Mouse (Mus musculus) MEL (cell line): Measurements from ENCODE around the gene Ltbp3. TPM values are rescaled to one million over a fixed set of nuclear protein-coding genes. Genes with fewer than 3 reads are reported as not detected.

Experiments used
- DNase-seq: peaks from one replicate; pipeline ENCODE4 v3.0.0; 2011; ENCODE audit warnings: low read depth, low spot score
- H3K27ac ChIP-seq: 2 replicates; pipeline ENCODE4 v1.5.1; 2012; ENCODE audit warnings: low read depth, mild to moderate bottlenecking, control low read depth, low read length, moderate library complexity; ENCODE audit not compliant: control insufficient read depth
- H3K27me3 ChIP-seq, 2 experiments: fragments of 150-350 bp in 1 of 2; sonication (generic) in 1 of 2; 2 replicates each; pipeline ENCODE4 v1.6.1; 2012; ENCODE audit warnings: low read length in 2 of 2, mild to moderate bottlenecking in 2 of 2, improper control_type of control experiment in 1 of 2, moderate library complexity in 1 of 2; ENCODE audit not compliant: insufficient read depth in 2 of 2, control insufficient read depth in 1 of 2
- H3K36me3 ChIP-seq, 2 experiments: 2 replicates each; pipeline ENCODE4 v1.6.1; 2012 to 2014; ENCODE audit warnings: low read length in 2 of 2, improper control_type of control experiment in 1 of 2, inconsistent platforms in 1 of 2, mild to moderate bottlenecking in 1 of 2; ENCODE audit not compliant: insufficient read depth in 2 of 2, control insufficient read depth in 1 of 2
- H3K4me1 ChIP-seq, 2 experiments: fragments of 150-350 bp in 1 of 2; sonication (generic) in 1 of 2; 2 replicates each; pipeline ENCODE4 v1.6.1; 2012; ENCODE audit warnings: low read length in 2 of 2, improper control_type of control experiment in 1 of 2, mild to moderate bottlenecking in 1 of 2; ENCODE audit not compliant: insufficient read depth in 2 of 2, control insufficient read depth in 1 of 2
- H3K4me3 ChIP-seq, 2 experiments: fragments of 150-350 bp in 1 of 2; sonication (generic) in 1 of 2; 2 replicates each; pipeline ENCODE4 v1.5.1; 2012; ENCODE audit warnings: low read depth in 2 of 2, low read length in 2 of 2, mild to moderate bottlenecking in 2 of 2, moderate library complexity in 2 of 2, control low read depth in 1 of 2, improper control_type of control experiment in 1 of 2; ENCODE audit not compliant: control insufficient read depth in 1 of 2, insufficient read depth in 1 of 2
- H3K79me2 ChIP-seq: 2 replicates; pipeline ENCODE4 v1.6.1; 2012; ENCODE audit warnings: mild to moderate bottlenecking, low read length, moderate library complexity; ENCODE audit not compliant: control insufficient read depth, poor library complexity, insufficient read depth
- H3K9ac ChIP-seq: 2 replicates; pipeline ENCODE4 v1.6.1; 2012; ENCODE audit warnings: low read depth, mild to moderate bottlenecking, control low read depth, low read length, moderate library complexity; ENCODE audit not compliant: control insufficient read depth, poor library complexity, severe bottlenecking
- H3K9me3 ChIP-seq: fragments of 150-350 bp; sonication (generic); replicated peaks from 2 replicates; pipeline ENCODE4 v1.6.1; 2012; ENCODE audit warnings: mild to moderate bottlenecking, low read length, improper control_type of control experiment, moderate library complexity; ENCODE audit not compliant: insufficient read depth
- BHLHE40 ChIP-seq: IDR thresholded peaks from 2 replicates; pipeline ENCODE4 v1.6.1; 2012; ENCODE audit warnings: low read depth, mild to moderate bottlenecking, inconsistent platforms, low read length, improper control_type of control experiment, borderline replicate concordance
- CHD1 ChIP-seq: IDR thresholded peaks from 2 replicates; pipeline ENCODE4 v1.6.1; 2012; ENCODE audit warnings: low read depth, mild to moderate bottlenecking, inconsistent platforms, low read length, improper control_type of control experiment
- CHD2 ChIP-seq: IDR thresholded peaks from 2 replicates; pipeline ENCODE4 v1.6.1; 2011; ENCODE audit warnings: low read length, improper control_type of control experiment
- CTCF ChIP-seq, 3 experiments: IDR thresholded peaks in 2 of 3; conservative IDR thresholded peaks in 1 of 3; 2 replicates each; pipeline ENCODE4 v1.5.1; 2011 to 2012; ENCODE audit warnings: low read length in 3 of 3, low read depth in 2 of 3, mild to moderate bottlenecking in 2 of 3, improper control_type of control experiment in 1 of 3, inconsistent platforms in 1 of 3, mixed read lengths in 1 of 3, moderate library complexity in 1 of 3; ENCODE audit not compliant: control insufficient read depth in 1 of 3, insufficient read depth in 1 of 3, poor library complexity in 1 of 3, severe bottlenecking in 1 of 3
- E2F4 ChIP-seq: IDR thresholded peaks from 2 replicates; pipeline ENCODE4 v1.6.1; 2011; ENCODE audit warnings: low read depth, low read length, improper control_type of control experiment, borderline replicate concordance
- ELF1 ChIP-seq: IDR thresholded peaks from 2 replicates; pipeline ENCODE4 v1.6.1; 2014; ENCODE audit warnings: low read depth, mild to moderate bottlenecking, inconsistent platforms, low read length, improper control_type of control experiment, moderate library complexity
- EP300 ChIP-seq, 2 experiments: IDR thresholded peaks; 2 replicates each; pipeline ENCODE4 v1.6.1; 2011; ENCODE audit warnings: improper control_type of control experiment in 2 of 2, low read length in 2 of 2, low read depth in 1 of 2, mild to moderate bottlenecking in 1 of 2
- ETS1 ChIP-seq: IDR thresholded peaks from 2 replicates; pipeline ENCODE4 v1.6.1; 2012; ENCODE audit warnings: low read depth, mild to moderate bottlenecking, inconsistent platforms, low read length, improper control_type of control experiment, moderate library complexity
- GATA1 ChIP-seq: IDR thresholded peaks from 2 replicates; pipeline ENCODE4 v1.6.1; 2011; ENCODE audit warnings: low read depth, low read length, improper control_type of control experiment
- HCFC1 ChIP-seq: IDR thresholded peaks from 2 replicates; pipeline ENCODE4 v1.6.1; 2012; ENCODE audit warnings: low read depth, mild to moderate bottlenecking, inconsistent platforms, low read length, improper control_type of control experiment, moderate library complexity
- JUND ChIP-seq: IDR thresholded peaks from 2 replicates; pipeline ENCODE4 v1.6.1; 2011; ENCODE audit warnings: low read depth, mild to moderate bottlenecking, improper control_type of control experiment, low read length
- KAT2A ChIP-seq: conservative IDR thresholded peaks from 2 replicates; pipeline ENCODE4 v1.6.1; 2012; ENCODE audit warnings: low read depth, low read length, improper control_type of control experiment, inconsistent platforms
- MAX ChIP-seq: IDR thresholded peaks from 2 replicates; pipeline ENCODE4 v1.6.1; 2011; ENCODE audit warnings: low read length, improper control_type of control experiment
- MAZ ChIP-seq: IDR thresholded peaks from 2 replicates; pipeline ENCODE4 v1.6.1; 2012; ENCODE audit warnings: low read depth, mild to moderate bottlenecking, inconsistent platforms, low read length, improper control_type of control experiment
- MXI1 ChIP-seq: IDR thresholded peaks from 2 replicates; pipeline ENCODE4 v1.6.1; 2011; ENCODE audit warnings: mild to moderate bottlenecking, low read depth, low read length, improper control_type of control experiment
- MYB ChIP-seq: IDR thresholded peaks from 2 replicates; pipeline ENCODE4 v1.6.1; 2011; ENCODE audit warnings: mild to moderate bottlenecking, low read depth, low read length, improper control_type of control experiment
- MYC ChIP-seq: IDR thresholded peaks from 2 replicates; pipeline ENCODE4 v1.6.1; 2011; ENCODE audit warnings: low read depth, mild to moderate bottlenecking, low read length, improper control_type of control experiment, moderate library complexity
- NELFE ChIP-seq: IDR thresholded peaks from 2 replicates; pipeline ENCODE4 v1.6.1; 2011; ENCODE audit warnings: low read depth, low read length, improper control_type of control experiment
- NRF1 ChIP-seq: IDR thresholded peaks from 2 replicates; pipeline ENCODE4 v1.6.1; 2014; ENCODE audit warnings: low read depth, mild to moderate bottlenecking, inconsistent platforms, low read length, improper control_type of control experiment, moderate library complexity; ENCODE audit not compliant: poor library complexity, insufficient read depth, severe bottlenecking
- POLR2A ChIP-seq, 2 experiments: IDR thresholded peaks; 2 replicates each; pipeline ENCODE4 v1.6.1; 2011 to 2012; ENCODE audit warnings: low read length in 2 of 2, mild to moderate bottlenecking in 2 of 2, control low read depth in 1 of 2, improper control_type of control experiment in 1 of 2, low read depth in 1 of 2, moderate library complexity in 1 of 2; ENCODE audit not compliant: control insufficient read depth in 1 of 2, insufficient read depth in 1 of 2, poor library complexity in 1 of 2
- POLR2AphosphoS2 ChIP-seq: IDR thresholded peaks from 2 replicates; pipeline ENCODE4 v1.6.1; 2011; ENCODE audit warnings: low read length, improper control_type of control experiment
- POLR2AphosphoS5 ChIP-seq: IDR thresholded peaks from 2 replicates; pipeline ENCODE4 v1.6.1; 2012; ENCODE audit warnings: low read depth, borderline replicate concordance, mild to moderate bottlenecking, inconsistent platforms, low read length, moderate library complexity, mixed read lengths
- RAD21 ChIP-seq: IDR thresholded peaks from 2 replicates; pipeline ENCODE4 v1.6.1; 2011; ENCODE audit warnings: mild to moderate bottlenecking, low read depth, low read length, improper control_type of control experiment
- RCOR1 ChIP-seq: IDR thresholded peaks from 2 replicates; pipeline ENCODE4 v1.6.1; 2012; ENCODE audit warnings: low read depth, mild to moderate bottlenecking, inconsistent platforms, low read length, improper control_type of control experiment
- SIN3A ChIP-seq: IDR thresholded peaks from 2 replicates; pipeline ENCODE4 v1.6.1; 2012; ENCODE audit warnings: low read length, improper control_type of control experiment, inconsistent platforms
- SMC3 ChIP-seq: IDR thresholded peaks from 2 replicates; pipeline ENCODE4 v1.6.1; 2011; ENCODE audit warnings: low read depth, low read length, improper control_type of control experiment
- TAL1 ChIP-seq: IDR thresholded peaks from 2 replicates; pipeline ENCODE4 v1.6.1; 2012; ENCODE audit warnings: mild to moderate bottlenecking, inconsistent platforms, low read length, moderate library complexity, mixed read lengths
- TBP ChIP-seq: IDR thresholded peaks from 2 replicates; pipeline ENCODE4 v1.8.0; 2011; ENCODE audit warnings: low read depth, low read length, improper control_type of control experiment
- TCF12 ChIP-seq: IDR thresholded peaks from 2 replicates; pipeline ENCODE4 v1.6.1; 2014; ENCODE audit warnings: low read depth, mild to moderate bottlenecking, inconsistent platforms, low read length, improper control_type of control experiment, moderate library complexity
- UBTF ChIP-seq: IDR thresholded peaks from 2 replicates; pipeline ENCODE4 v1.6.1; 2012; ENCODE audit warnings: low read depth, mild to moderate bottlenecking, inconsistent platforms, low read length, improper control_type of control experiment, moderate library complexity, borderline replicate concordance; ENCODE audit not compliant: insufficient read depth
- USF1 ChIP-seq: IDR thresholded peaks from 2 replicates; pipeline ENCODE4 v1.6.1; 2014; ENCODE audit warnings: low read depth, mild to moderate bottlenecking, inconsistent platforms, low read length, improper control_type of control experiment, moderate library complexity
- USF2 ChIP-seq, 2 experiments: IDR thresholded peaks; 2 replicates each; pipeline ENCODE4 v1.6.1; 2011 to 2012; ENCODE audit warnings: improper control_type of control experiment in 2 of 2, low read length in 2 of 2, borderline replicate concordance in 1 of 2, inconsistent platforms in 1 of 2, low read depth in 1 of 2, mild to moderate bottlenecking in 1 of 2; ENCODE audit not compliant: insufficient read depth in 1 of 2
- ZC3H11A ChIP-seq: IDR thresholded peaks from 2 replicates; pipeline ENCODE4 v1.6.1; 2012; ENCODE audit warnings: low read depth, mild to moderate bottlenecking, inconsistent platforms, low read length, improper control_type of control experiment
- ZKSCAN1 ChIP-seq: IDR thresholded peaks from 2 replicates; pipeline ENCODE4 v1.6.1; 2012; ENCODE audit warnings: low read depth, mild to moderate bottlenecking, inconsistent platforms, low read length, improper control_type of control experiment, moderate library complexity
- ZMIZ1 ChIP-seq: IDR thresholded peaks from 2 replicates; pipeline ENCODE4 v1.6.1; 2012; ENCODE audit warnings: low read depth, mild to moderate bottlenecking, inconsistent platforms, low read length, improper control_type of control experiment, moderate library complexity
- ZNF384 ChIP-seq: IDR thresholded peaks from 2 replicates; pipeline ENCODE4 v1.6.1; 2012; ENCODE audit warnings: low read depth, mild to moderate bottlenecking, inconsistent platforms, low read length, improper control_type of control experiment
- polyA plus RNA-seq, 2 experiments: library from polyadenylated mRNA; stranded (reverse) in 1 of 2; unstranded in 1 of 2; fragments of >175 nt in 1 of 2; fragments of >200 nt in 1 of 2; gene quantifications; 2 replicates each; pipeline versions ENCODE4 v1.2.1 to v1.2.4; 2012; ENCODE audit warnings: low replicate concordance in 2 of 2, low read depth in 1 of 2; ENCODE audit not compliant: insufficient read length in 2 of 2, insufficient read depth in 1 of 2, missing spikeins in 1 of 2
- total RNA-seq: library from RNA; depleted of rRNA; stranded (reverse); fragments of 300-350 nt; gene quantifications from 2 replicates; pipeline ENCODE4 v1.2.3, GENCODE M21; 2012

Gene Ltbp3
- total and polyA plus RNA-seq, 3 experiments, result 0.39 TPM; not detected in 2

DNA sequence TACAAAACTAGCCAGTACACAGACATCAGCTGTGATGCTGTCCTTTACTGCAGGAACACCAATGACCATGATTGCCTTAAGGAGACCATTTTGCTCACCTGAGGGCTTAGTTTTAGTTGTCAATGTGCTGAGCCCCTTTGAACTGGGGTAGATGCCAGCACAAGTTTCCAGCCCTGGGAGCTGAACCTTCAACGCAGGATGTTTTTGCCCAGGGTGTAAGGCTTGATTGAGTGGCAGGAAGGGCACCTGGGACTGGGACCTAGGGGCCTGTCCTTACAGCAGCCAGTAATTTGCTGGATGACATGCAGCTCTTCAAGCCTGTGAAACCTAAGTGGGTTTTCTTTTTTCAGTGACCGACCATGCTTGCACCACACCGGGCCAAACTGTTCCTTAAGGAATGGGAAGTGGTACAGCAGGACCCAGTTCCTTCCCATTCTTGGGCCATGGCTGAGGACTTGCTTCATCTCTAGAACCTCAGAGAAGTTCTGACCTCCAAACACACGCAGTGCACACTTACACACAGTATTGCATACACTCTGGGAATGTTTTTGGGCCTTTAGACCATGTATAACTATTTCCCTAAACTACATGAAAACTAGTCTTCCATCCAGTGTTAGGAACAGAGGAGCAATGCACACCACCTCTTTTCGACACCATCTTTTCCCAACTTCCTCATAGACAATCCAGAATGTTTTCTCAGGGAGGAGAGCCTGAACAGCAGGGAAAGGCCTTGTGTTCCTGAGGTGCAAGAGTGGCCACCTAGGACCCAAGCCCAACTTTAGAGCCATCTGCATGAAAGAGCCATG lies 54.3 kb downstream of the Ltbp3 start:
- peak overlapping the region; percentile 7; the same call in 1 of the 2 replicates for H3K27ac ChIP-seq
- H3K36me3 ChIP-seq, result peaks cover 15 to 33% of the 10 kb centered on the region in 2 experiments
- peak; percentile 69 for DNase-seq
- H3K9ac ChIP-seq, result 0 out of 2 replicates have a peak overlapping the region, but pooled peaks have one; percentile 12
- H3K27me3 ChIP-seq, result no peaks in the 10 kb centered on the region
- H3K4me1 ChIP-seq, result peaks cover 0 to 20% of the 10 kb centered on the region in 2 experiments; a peak in 1 of 4 replicates
- no peak overlapping the region for H3K4me3 ChIP-seq
- peaks cover 21% of the 10 kb centered on the region for H3K79me2 ChIP-seq
- H3K9me3 ChIP-seq, result no peaks in the 10 kb centered on the region
- TF ChIP-seq ZNF384 (no peak), SMC3 (no peak; the same call in 1 of the 2 replicates), SIN3A (no peak), ELF1 (no peak), TAL1 (no peak), TBP (no peak), ZMIZ1 (no peak), MYB (no peak), JUND (no peak), USF1 (no peak), CHD1 (no peak), NRF1 (no peak), GATA1 (no peak), KAT2A (no peak), BHLHE40 (no peak), MXI1 (0 out of 2 replicates have a peak, but pooled peaks have one; percentile 14), RAD21 (no peak), MAX (no peak), HCFC1 (no peak), CHD2 (no peak; the same call in 1 of the 2 replicates), POLR2AphosphoS2 (peak; percentile 97), MYC (no peak), ZKSCAN1 (no peak), MAZ (no peak), POLR2A (IDR thresholded peaks at IDR 0.05; ENCODE audit: control insufficient read depth in 1 of 2, insufficient read depth in 1 of 2, low read depth in 1 of 2, low read length in 2 of 2, poor library complexity in 1 of 2) (peak in 1 of 2 experiments; percentile 73; a peak in 3 of 4 replicates), POLR2AphosphoS5 (peak; percentile 92; the same call in 1 of the 2 replicates), CTCF (IDR thresholded peaks at IDR 0.05 in 2 of 3, conservative IDR thresholded peaks at IDR 0.05 in 1 of 3; ENCODE audit: control insufficient read depth in 1 of 3, insufficient read depth in 1 of 3, low read depth in 2 of 3, low read length in 3 of 3, poor library complexity in 1 of 3, severe bottlenecking in 1 of 3) (no peak), USF2 (IDR thresholded peaks at IDR 0.05; ENCODE audit: borderline replicate concordance in 1 of 2, insufficient read depth in 1 of 2, low read depth in 1 of 2, low read length in 2 of 2) (no peak), TCF12 (no peak), NELFE (no peak), EP300 (IDR thresholded peaks at IDR 0.05; ENCODE audit: low read depth in 1 of 2, low read length in 2 of 2) (no peak), E2F4 (no peak), ETS1 (no peak), RCOR1 (no peak), ZC3H11A (no peak), UBTF (no peak)
